Mouse (Mus musculus): Measurements from ENCODE around the gene Rbfox3.

Rbfox3 gene

DNA sequence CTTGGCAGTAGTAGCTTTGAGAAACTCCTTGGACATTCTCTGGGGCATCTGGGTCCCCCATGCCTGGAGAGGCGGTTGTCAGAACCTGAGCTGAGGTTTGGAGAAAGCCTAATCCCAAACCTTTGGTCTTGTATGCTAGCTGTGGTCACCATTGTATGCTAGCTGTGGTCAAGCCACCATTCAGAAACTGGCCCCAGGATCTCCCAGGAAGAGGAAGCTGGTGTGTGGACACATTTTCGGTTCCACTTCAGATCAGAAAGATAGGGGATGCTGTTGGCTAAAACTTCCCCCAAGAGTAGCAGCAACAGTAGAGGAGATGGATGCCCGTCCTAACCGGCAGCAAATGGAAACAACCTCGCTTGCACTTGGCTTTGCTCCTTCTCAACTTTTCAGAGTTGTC lies 337.0 kb downstream of the Rbfox3 start:
- no peak for ATAC-seq (ENCODE audit: insufficient number of reproducible peaks, low FRiP score, low TSS enrichment)

GRCm38 (mm10) chr11:118573569-118573968 lies 337.8 kb downstream of the Rbfox3 start:
- ATAC-seq (ENCODE audit: insufficient number of reproducible peaks, low FRiP score, low TSS enrichment): no peak

- no peak for ATAC-seq (ENCODE audit: insufficient number of reproducible peaks, low FRiP score, low TSS enrichment)
Observed at GRCm38 (mm10) chr11:118573000-118573399, 338.4 kb downstream of the Rbfox3 start.

DNA sequence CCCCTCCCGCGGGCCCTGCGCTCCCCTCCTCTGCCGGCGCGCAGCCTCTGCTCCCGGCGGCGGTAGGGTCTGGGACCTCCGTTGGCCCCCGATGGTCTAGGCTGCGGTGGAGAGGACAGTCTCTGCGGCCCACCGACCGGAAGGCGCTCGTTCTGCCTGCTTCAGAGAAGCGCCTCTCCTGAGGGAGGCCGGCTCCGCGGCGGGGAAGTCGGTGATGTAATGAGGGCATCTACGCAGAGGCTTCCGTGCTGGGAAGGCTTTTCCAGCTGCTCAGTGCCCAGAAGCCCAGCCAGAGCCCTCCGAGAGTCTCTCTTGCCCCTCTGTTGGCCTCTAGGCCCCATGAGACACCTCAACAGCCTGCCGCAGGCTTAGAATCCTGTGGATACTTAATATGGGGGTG lies 341.2 kb downstream of the Rbfox3 start:
- no peak for ATAC-seq (ENCODE audit: insufficient number of reproducible peaks, low FRiP score, low TSS enrichment)

DNA sequence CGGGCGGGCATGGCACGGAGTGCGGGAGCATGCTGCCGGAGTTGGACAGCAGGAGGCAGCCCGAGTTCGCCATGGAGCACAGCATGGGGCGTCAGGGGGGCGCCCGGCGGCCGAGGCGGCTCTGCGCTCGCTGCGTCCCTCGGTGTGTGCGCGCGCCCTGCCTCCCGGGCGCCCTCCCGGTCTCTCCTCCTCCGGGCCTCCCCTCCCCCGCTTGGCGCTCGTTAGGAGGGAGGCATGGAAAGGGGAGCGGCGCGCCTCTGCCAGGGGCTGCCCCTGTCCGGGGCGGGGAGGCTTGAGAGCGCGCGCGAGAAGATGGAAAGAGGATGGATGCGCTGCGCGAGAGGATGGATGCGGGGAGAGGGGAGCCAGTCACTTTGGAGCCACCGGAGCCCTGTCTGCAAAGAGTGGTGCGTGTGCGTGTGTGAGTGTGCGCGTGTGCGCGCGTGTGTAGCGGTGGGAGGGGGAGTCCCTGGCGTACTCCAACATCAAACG lies 341.8 kb downstream of the Rbfox3 start:
- no peak for ATAC-seq (ENCODE audit: insufficient number of reproducible peaks, low FRiP score, low TSS enrichment)

GRCm38 (mm10) chr11:118563877-118564276 lies 347.5 kb downstream of the Rbfox3 start:
- no peak for ATAC-seq (ENCODE audit: insufficient number of reproducible peaks, low FRiP score, low TSS enrichment)

- no peak for ATAC-seq (ENCODE audit: insufficient number of reproducible peaks, low FRiP score, low TSS enrichment)
Observed at GRCm38 (mm10) chr11:118562847-118563246, 348.6 kb downstream of the Rbfox3 start.

- ATAC-seq (ENCODE audit: insufficient number of reproducible peaks, low FRiP score, low TSS enrichment): no peak
Observed at GRCm38 (mm10) chr11:118558193-118558592, 353.2 kb downstream of the Rbfox3 start.

GRCm38 (mm10) chr11:118555631-118556030 lies 355.8 kb downstream of the Rbfox3 start:
- ATAC-seq (ENCODE audit: insufficient number of reproducible peaks, low FRiP score, low TSS enrichment): no peak

DNA sequence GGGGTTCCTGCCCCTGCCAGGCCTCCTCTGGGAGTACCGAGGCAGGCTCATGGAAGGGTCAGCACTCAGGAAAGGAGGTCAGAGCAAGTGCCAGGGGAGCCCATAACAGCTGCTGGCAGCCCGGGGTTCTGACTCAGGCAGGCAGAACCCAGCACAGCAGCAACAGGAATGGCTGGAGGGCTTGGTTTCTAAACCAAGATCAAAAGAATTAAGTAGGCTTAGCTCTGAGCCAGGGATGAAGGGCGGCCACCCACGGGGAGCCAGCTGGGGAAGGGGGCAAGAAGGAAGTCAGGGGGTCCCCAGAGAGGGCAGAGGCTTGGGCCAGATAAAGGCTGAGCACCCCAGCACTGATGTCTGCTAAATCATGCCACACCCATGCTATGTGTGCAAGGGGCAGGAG lies 356.9 kb downstream of the Rbfox3 start:
- ATAC-seq (ENCODE audit: insufficient number of reproducible peaks, low FRiP score, low TSS enrichment): no peak

DNA sequence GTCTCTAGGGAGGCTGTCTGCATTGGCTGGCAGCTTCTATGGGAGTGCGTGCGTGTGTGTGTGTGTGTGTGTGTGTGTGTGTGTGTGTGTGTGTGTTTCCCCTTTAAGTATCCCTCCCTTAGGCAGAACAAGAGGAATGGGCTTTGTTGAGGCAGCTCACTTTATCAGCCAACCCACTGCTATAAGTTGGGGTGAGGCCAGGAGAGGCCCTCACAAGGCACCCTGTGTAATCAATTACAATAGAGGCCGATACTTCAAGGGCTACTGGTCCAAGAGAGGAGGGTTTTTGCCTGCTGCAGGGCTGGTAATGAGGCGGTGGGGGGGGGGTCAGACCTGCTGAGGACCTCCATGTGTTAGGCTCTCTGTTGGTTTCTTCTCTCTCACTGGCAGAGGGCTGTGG lies 357.5 kb downstream of the Rbfox3 start:
- no peak for ATAC-seq (ENCODE audit: insufficient number of reproducible peaks, low FRiP score, low TSS enrichment)

- no peak for ATAC-seq (ENCODE audit: insufficient number of reproducible peaks, low FRiP score, low TSS enrichment)
Observed at GRCm38 (mm10) chr11:118553001-118553400, 358.4 kb downstream of the Rbfox3 start.

GRCm38 (mm10) chr11:118552478-118552877 lies 358.9 kb downstream of the Rbfox3 start:
- no peak for ATAC-seq (ENCODE audit: insufficient number of reproducible peaks, low FRiP score, low TSS enrichment)

GRCm38 (mm10) chr11:118551705-118552104 lies 359.7 kb downstream of the Rbfox3 start:
- no peak for ATAC-seq (ENCODE audit: insufficient number of reproducible peaks, low FRiP score, low TSS enrichment)

GRCm38 (mm10) chr11:118550773-118551520 lies 360.4 kb downstream of the Rbfox3 start:
- no peak for ATAC-seq (ENCODE audit: insufficient number of reproducible peaks, low FRiP score, low TSS enrichment)

DNA sequence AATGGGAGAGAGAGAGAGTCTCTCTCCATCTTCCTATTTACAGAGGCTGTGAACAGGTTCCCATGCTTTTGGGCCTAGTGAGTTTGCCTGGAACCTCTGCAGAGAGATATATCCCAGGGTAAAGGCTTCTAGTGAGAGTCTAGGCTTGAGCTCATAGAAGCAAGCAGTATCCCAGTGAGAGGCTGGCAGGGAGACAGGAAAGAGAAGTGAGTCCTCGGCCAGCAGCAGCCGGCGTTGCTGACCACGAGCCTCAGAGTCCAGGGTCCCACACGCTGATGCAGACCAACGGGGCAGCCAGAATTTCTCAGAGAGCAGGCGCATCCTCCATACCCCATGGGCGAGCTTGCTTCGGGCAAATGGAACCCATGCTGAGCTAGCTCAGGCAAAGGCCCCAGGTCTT lies 363.2 kb downstream of the Rbfox3 start:
- no peak for ATAC-seq (ENCODE audit: insufficient number of reproducible peaks, low FRiP score, low TSS enrichment)

- ATAC-seq (ENCODE audit: insufficient number of reproducible peaks, low FRiP score, low TSS enrichment): no peak
Observed at GRCm38 (mm10) chr11:118546269-118546668, 365.1 kb downstream of the Rbfox3 start.

DNA sequence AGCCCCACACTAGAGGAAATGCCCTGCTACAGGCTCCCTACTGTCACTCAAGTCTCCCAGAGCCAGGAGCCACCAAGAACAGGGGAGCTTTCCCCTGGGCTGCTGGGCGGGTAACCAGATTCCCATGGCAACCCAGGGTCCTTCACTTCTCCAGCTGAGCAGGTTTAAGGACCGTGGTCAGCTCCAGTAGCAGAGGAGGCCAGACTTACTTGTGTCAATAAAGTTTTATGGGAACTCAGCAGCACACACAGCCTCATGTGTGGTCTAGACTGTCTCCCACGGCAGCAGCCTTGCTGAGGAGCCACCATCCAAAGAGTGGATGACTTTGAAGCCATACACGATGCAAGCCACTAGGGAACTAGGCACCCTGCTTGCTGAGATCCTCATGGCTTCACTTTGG lies 365.7 kb downstream of the Rbfox3 start:
- ATAC-seq (ENCODE audit: insufficient number of reproducible peaks, low FRiP score, low TSS enrichment): no peak

DNA sequence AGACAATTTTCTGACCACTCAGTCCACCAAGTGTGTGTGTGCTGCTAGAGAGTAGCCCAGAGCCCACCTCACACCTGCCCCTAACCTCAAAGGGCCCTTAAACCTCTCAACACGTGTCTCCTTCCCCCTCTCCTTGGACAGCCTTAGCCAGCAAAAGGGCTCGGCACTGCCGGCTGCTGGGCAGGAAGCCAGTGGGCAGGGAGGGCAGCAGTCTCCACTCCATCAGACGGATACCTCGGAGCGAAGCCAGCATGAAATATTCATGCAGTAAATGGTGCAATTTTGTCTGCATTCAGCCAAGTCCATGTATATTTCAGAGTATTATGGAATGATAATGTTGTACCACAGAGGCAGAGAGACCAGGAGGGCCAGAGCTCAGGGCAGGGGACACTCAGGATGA lies 366.8 kb downstream of the Rbfox3 start:
- no peak for ATAC-seq (ENCODE audit: insufficient number of reproducible peaks, low FRiP score, low TSS enrichment)

DNA sequence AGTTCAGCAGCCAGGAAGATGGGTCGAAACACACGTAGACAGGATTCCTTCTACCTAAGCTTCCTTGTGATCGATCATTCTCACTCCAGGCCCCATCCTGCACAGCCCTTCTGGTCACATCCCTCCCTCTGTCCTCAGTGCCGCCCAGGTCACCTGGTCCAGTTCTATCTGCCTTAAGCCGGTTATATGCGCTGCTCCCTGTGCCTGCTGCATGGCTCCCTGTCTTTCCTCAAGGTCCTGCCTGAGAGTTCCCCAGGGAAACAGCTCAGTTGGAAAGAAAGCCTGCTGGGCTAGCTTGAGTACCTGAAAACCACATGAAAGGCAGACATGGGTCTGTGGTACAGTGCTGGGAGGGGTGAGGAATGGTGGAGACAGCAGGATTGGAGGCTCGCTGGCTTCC lies 368.5 kb downstream of the Rbfox3 start:
- ATAC-seq (ENCODE audit: insufficient number of reproducible peaks, low FRiP score, low TSS enrichment): no peak

DNA sequence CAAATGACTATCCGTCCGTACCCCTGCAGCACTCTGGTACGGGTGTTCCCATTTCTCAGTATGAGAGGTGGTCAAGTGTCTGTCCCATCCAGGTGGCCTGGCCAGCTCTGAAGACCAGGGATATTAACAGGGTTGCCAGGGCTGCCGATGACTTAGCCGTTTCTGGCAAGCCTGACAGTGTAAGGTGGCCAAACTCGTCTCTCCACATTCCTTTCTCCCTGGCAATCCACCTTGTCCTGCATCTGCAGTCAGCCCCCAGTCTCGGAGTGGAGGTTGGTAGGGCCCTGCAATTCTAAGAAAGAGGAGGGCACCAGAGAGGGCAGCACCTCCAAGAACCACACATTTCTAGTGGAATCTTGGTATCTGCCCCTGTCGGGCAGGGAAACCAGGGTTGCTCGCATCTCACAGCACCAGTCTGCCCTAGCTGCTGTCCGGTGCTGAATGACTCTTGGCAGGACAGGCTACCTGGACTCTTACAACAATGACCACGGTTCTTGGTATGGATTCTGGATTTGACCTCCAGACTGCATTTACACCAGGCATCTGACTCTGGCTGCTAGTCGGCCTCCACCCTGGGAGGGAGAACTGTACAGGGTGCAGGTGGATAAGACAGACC lies 370.9 kb downstream of the Rbfox3 start:
- no peak for ATAC-seq (ENCODE audit: insufficient number of reproducible peaks, low FRiP score, low TSS enrichment)

- ATAC-seq (ENCODE audit: insufficient number of reproducible peaks, low FRiP score, low TSS enrichment): 0 out of 2 replicates have a peak, but pooled peaks have one; percentile 24
Observed at GRCm38 (mm10) chr11:118538008-118538407, 373.4 kb downstream of the Rbfox3 start.

All from cerebellum, adult (tissue).